Mouse (Mus musculus): ENCODE data around the gene Plcb1. TPM values are rescaled to one million over a fixed set of nuclear protein-coding genes. Genes with fewer than 3 reads are reported as not detected.

Plcb1 gene
- polyA plus RNA-seq, 1 experiment from 2014 or later = 4.4 TPM

GRCm38 (mm10) chr2:134816383-134816782, 30.5 kb downstream of the Plcb1 start:
- H3K36me3 ChIP-seq = no peaks in the 10 kb centered on the region

GRCm38 (mm10) chr2:134817058-134817840, 31.4 kb downstream of the Plcb1 start:
- H3K27me3 ChIP-seq (replicated peaks) = no peaks in the 10 kb centered on the region
- no peak overlapping the region for H3K27ac ChIP-seq
- H3K4me3 ChIP-seq = no peak overlapping the region
- 66% methylated on average over 7 of the region's 7 CpGs for WGBS (ENCODE audit: insufficient replicate concordance)
- ATAC-seq = no peak
- H3K4me1 ChIP-seq = no peaks in the 10 kb centered on the region
- H3K9me3 ChIP-seq (replicated peaks) = no peaks in the 10 kb centered on the region
- no peak overlapping the region for H3K4me2 ChIP-seq
- H3K9ac ChIP-seq = no peak overlapping the region
- no peaks in the 10 kb centered on the region for H3K36me3 ChIP-seq

More at GRCm38 (mm10) chr2:134816383-134816782, 30.5 kb downstream of the Plcb1 start:
- ATAC-seq = no peak
- Histone ChIP-seq H3K4me1 (no peaks in the 10 kb centered on the region), H3K27me3 (replicated peaks) (no peaks in the 10 kb centered on the region), H3K27ac (no peak overlapping the region), H3K9me3 (replicated peaks) (no peaks in the 10 kb centered on the region), H3K9ac (no peak overlapping the region), H3K4me3 (no peak overlapping the region), H3K4me2 (no peak overlapping the region)
- 67% methylated on average over 11 of the region's 11 CpGs for WGBS (ENCODE audit: insufficient replicate concordance)

- Histone ChIP-seq H3K36me3 (no peaks in the 10 kb centered on the region), H3K9me3 (replicated peaks) (no peaks in the 10 kb centered on the region), H3K27me3 (replicated peaks) (no peaks in the 10 kb centered on the region), H3K4me3 (no peak overlapping the region), H3K27ac (no peak overlapping the region), H3K4me2 (no peak overlapping the region), H3K4me1 (no peaks in the 10 kb centered on the region), H3K9ac (no peak overlapping the region)
- ATAC-seq = no peak
- WGBS (ENCODE audit: insufficient replicate concordance) = 69% methylated on average over 6 of the region's 6 CpGs
Measured at GRCm38 (mm10) chr2:134821176-134821575, 35.3 kb downstream of the Plcb1 start.

- ATAC-seq = no peak
- H3K4me2 ChIP-seq = no peak overlapping the region
Measured at GRCm38 (mm10) chr2:134825645-134826044, 39.8 kb downstream of the Plcb1 start.

GRCm38 (mm10) chr2:134826111-134827005, 40.5 kb downstream of the Plcb1 start:
- no peaks in the 10 kb centered on the region for H3K27me3 ChIP-seq (replicated peaks)
- no peak overlapping the region for H3K27ac ChIP-seq
- H3K4me1 ChIP-seq = no peaks in the 10 kb centered on the region
- H3K9me3 ChIP-seq (replicated peaks) = no peaks in the 10 kb centered on the region
- no peak overlapping the region for H3K4me2 ChIP-seq
- 59% methylated on average over 8 of the region's 8 CpGs for WGBS (ENCODE audit: insufficient replicate concordance)
- H3K36me3 ChIP-seq = no peaks in the 10 kb centered on the region
- no peak overlapping the region for H3K9ac ChIP-seq
- ATAC-seq = peak; percentile 70
- no peak overlapping the region for H3K4me3 ChIP-seq

More at GRCm38 (mm10) chr2:134825645-134826044, 39.8 kb downstream of the Plcb1 start:
- Histone ChIP-seq H3K9ac (no peak overlapping the region), H3K27ac (no peak overlapping the region), H3K9me3 (replicated peaks) (no peaks in the 10 kb centered on the region), H3K4me3 (no peak overlapping the region), H3K36me3 (no peaks in the 10 kb centered on the region), H3K27me3 (replicated peaks) (no peaks in the 10 kb centered on the region), H3K4me1 (no peaks in the 10 kb centered on the region)
- 57% methylated on average over 7 of the region's 7 CpGs for WGBS (ENCODE audit: insufficient replicate concordance)

- H3K4me2 ChIP-seq = no peak overlapping the region
- no peak overlapping the region for H3K27ac ChIP-seq
- no peak for ATAC-seq
- no peaks in the 10 kb centered on the region for H3K27me3 ChIP-seq (replicated peaks)
- H3K36me3 ChIP-seq = no peaks in the 10 kb centered on the region
- H3K9me3 ChIP-seq (replicated peaks) = no peaks in the 10 kb centered on the region
- H3K4me3 ChIP-seq = no peak overlapping the region
- no peaks in the 10 kb centered on the region for H3K4me1 ChIP-seq
- no peak overlapping the region for H3K9ac ChIP-seq
- 57% methylated on average over 3 of the region's 3 CpGs for WGBS (ENCODE audit: insufficient replicate concordance)
Measured at GRCm38 (mm10) chr2:134827778-134828487, 42.1 kb downstream of the Plcb1 start.

GRCm38 (mm10) chr2:134831861-134832260, 46.0 kb downstream of the Plcb1 start:
- no peaks in the 10 kb centered on the region for H3K27me3 ChIP-seq (replicated peaks)
- ATAC-seq = peak; percentile 13
- no peak overlapping the region for H3K4me3 ChIP-seq
- H3K36me3 ChIP-seq = no peaks in the 10 kb centered on the region
- H3K27ac ChIP-seq = no peak overlapping the region
- no peak overlapping the region for H3K9ac ChIP-seq
- H3K4me2 ChIP-seq = no peak overlapping the region
- no peaks in the 10 kb centered on the region for H3K4me1 ChIP-seq
- 61% methylated on average over 7 of the region's 7 CpGs for WGBS (ENCODE audit: insufficient replicate concordance)
- H3K9me3 ChIP-seq (replicated peaks) = no peaks in the 10 kb centered on the region

GRCm38 (mm10) chr2:134836097-134836496, 50.2 kb downstream of the Plcb1 start:
- peaks cover 5% of the 10 kb centered on the region for H3K4me1 ChIP-seq
- H3K4me2 ChIP-seq = no peak overlapping the region
- H3K9me3 ChIP-seq (replicated peaks) = no peaks in the 10 kb centered on the region
- H3K27ac ChIP-seq = no peak overlapping the region
- no peaks in the 10 kb centered on the region for H3K27me3 ChIP-seq (replicated peaks)
- no peak overlapping the region for H3K9ac ChIP-seq
- H3K4me3 ChIP-seq = no peak overlapping the region
- no peaks in the 10 kb centered on the region for H3K36me3 ChIP-seq
- 60% methylated on average over 1 of the region's 1 CpGs for WGBS (ENCODE audit: insufficient replicate concordance)
- ATAC-seq = no peak

- no peak overlapping the region for H3K4me3 ChIP-seq
- peak; percentile 82 for ATAC-seq
- H3K36me3 ChIP-seq = no peaks in the 10 kb centered on the region
- H3K9me3 ChIP-seq (replicated peaks) = no peaks in the 10 kb centered on the region
- no peak overlapping the region for H3K27ac ChIP-seq
- H3K4me2 ChIP-seq = no peak overlapping the region
- H3K27me3 ChIP-seq (replicated peaks) = no peaks in the 10 kb centered on the region
- peaks cover 8% of the 10 kb centered on the region for H3K4me1 ChIP-seq
- WGBS (ENCODE audit: insufficient replicate concordance) = 70% methylated on average over 1 of the region's 1 CpGs
- no peak overlapping the region for H3K9ac ChIP-seq
Measured at GRCm38 (mm10) chr2:134838185-134838584, 52.3 kb downstream of the Plcb1 start.

GRCm38 (mm10) chr2:134838888-134839287, 53.0 kb downstream of the Plcb1 start:
- Histone ChIP-seq H3K27me3 (replicated peaks) (no peaks in the 10 kb centered on the region), H3K27ac (no peak overlapping the region), H3K4me2 (no peak overlapping the region), H3K4me1 (peaks cover 8% of the 10 kb centered on the region), H3K36me3 (no peaks in the 10 kb centered on the region), H3K9me3 (replicated peaks) (no peaks in the 10 kb centered on the region), H3K9ac (no peak overlapping the region), H3K4me3 (no peak overlapping the region)
- ATAC-seq = no peak
- WGBS (ENCODE audit: insufficient replicate concordance) = 58% methylated on average over 1 of the region's 1 CpGs

GRCm38 (mm10) chr2:134842883-134843282, 57.0 kb downstream of the Plcb1 start:
- peaks cover 26% of the 10 kb centered on the region for H3K4me1 ChIP-seq
- no peak for ATAC-seq
- H3K4me3 ChIP-seq = no peak overlapping the region
- WGBS (ENCODE audit: insufficient replicate concordance) = 63% methylated on average over 4 of the region's 4 CpGs
- no peak overlapping the region for H3K27ac ChIP-seq
- H3K9ac ChIP-seq = no peak overlapping the region
- H3K27me3 ChIP-seq (replicated peaks) = no peaks in the 10 kb centered on the region
- no peaks in the 10 kb centered on the region for H3K9me3 ChIP-seq (replicated peaks)
- no peak overlapping the region for H3K4me2 ChIP-seq
- no peaks in the 10 kb centered on the region for H3K36me3 ChIP-seq
